Mouse (Mus musculus): ENCODE results near the gene Arhgap9.

DNA sequence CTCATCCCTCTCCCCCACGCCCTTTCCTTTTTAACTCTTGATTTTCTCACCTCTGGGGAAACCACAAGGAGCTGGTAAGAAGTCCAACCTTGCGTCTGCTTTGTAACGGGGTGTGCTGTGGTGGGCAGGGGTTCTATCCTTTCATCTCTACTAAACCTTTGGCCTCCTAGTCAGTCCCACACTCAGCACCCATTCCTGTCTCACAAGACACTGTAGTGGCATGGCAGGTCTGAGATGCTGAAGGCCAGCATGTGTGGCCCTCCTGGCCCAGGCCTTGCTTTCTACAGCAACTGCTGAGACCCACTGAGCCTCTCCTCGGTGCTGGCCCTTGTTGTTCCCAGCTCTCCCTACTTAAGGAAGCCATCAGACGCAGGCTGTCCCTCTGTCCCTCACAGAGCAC is 49.4 kb upstream of the Arhgap9 start:
- TF ChIP-seq CTCF (IDR thresholded peaks at IDR 0.05; ENCODE audit: borderline replicate concordance, insufficient read depth, low read depth, low read length) = no peak
- TF ChIP-seq POLR2A (IDR thresholded peaks at IDR 0.05; ENCODE audit: borderline replicate concordance, insufficient read depth, low read length) = no peak

Data from cerebellum, adult 2 months (tissue).